10 mouse cellular contexts compared by ENCODE assay signal in the genomic region with DNA sequence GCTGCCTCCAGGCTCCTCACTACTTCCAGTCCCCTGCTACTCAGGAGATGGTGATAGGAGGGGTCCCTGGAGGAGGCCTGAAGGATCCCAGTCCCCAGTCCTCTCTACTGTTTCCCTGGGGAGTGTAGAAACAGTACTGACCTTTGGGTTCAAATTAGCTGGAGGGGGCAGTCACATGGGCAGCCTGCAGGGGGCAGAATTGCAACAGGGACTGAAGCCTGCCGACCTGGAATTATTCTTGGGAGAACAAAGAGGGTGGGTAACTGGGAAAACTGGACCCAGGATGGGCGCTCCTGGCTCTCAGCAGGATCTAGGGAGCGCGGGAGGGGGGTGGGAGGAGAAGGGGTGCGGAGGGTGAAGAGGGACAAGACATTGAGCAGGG. TPM values are rescaled to one million over a fixed set of nuclear protein-coding genes. Genes with fewer than 3 reads are reported as not detected.
A peak's percentile ranks its signal among the peaks of the same experiment; 100 is the strongest.
DNase-seq lines count a peak whose midpoint lies in the region; ATAC-seq and TF ChIP-seq lines count a peak whose summit lies in the region.
"Had no signal": no experiment of that assay in that cellular context is flagged by ENCODE, and none has a peak within 500 bp of the region (broad histone marks: within the 10 kb centered on the region; RNA-seq: fewer than 3 reads in every experiment).

No protein-coding gene starts in this region.

- H3K4me3 ChIP-seq in hindbrain, embryonic 15.5 days = peak overlapping the region; percentile 30
- H3K4me3 ChIP-seq in liver, embryonic 14.5 days (ENCODE audit: insufficient read depth in 1 of 2, low read depth in 2 of 2, low read length in 2 of 2) = no peak overlapping the region
- H3K4me3 ChIP-seq in neural tube, embryonic 12.5 days = peak overlapping the region; percentile 20; the same call in 1 of the 2 replicates

- H3K9me3 ChIP-seq in hindbrain, embryonic 15.5 days = no peaks in the 10 kb centered on the region
- no peaks in the 10 kb centered on the region for H3K9me3 ChIP-seq in liver, embryonic 14.5 days (ENCODE audit: control insufficient read depth, low read length)
- H3K9me3 ChIP-seq in neural tube, embryonic 12.5 days = no peaks in the 10 kb centered on the region

- peak overlapping the region; percentile 57 for H3K9ac ChIP-seq in hindbrain, embryonic 15.5 days
- no peak overlapping the region for H3K9ac ChIP-seq in liver, embryonic 14.5 days (replicated peaks)
- H3K9ac ChIP-seq in neural tube, embryonic 12.5 days = peak overlapping the region; percentile 69

- no peak for TF ChIP-seq EP300 in liver, embryonic 14.5 days (IDR thresholded peaks at IDR 0.05; ENCODE audit: low read depth)

- peak; percentile 75 for TF ChIP-seq CTCF in brain, embryonic 14.5 days (IDR thresholded peaks at IDR 0.05; ENCODE audit: borderline replicate concordance, extremely low read depth, insufficient read depth, insufficient read length)
- TF ChIP-seq CTCF in liver, embryonic 14.5 days (IDR thresholded peaks at IDR 0.05; ENCODE audit: low read depth) = peak; percentile 70

- peak overlapping the region; percentile 68; the same call in 1 of the 2 replicates for H3K27ac ChIP-seq in hindbrain, embryonic 15.5 days (replicated peaks)
- H3K27ac ChIP-seq in liver, embryonic 14.5 days = no peak overlapping the region
- H3K27ac ChIP-seq in neural tube, embryonic 12.5 days = no peak overlapping the region

- no peaks in the 10 kb centered on the region for H3K36me3 ChIP-seq in hindbrain, embryonic 15.5 days
- H3K36me3 ChIP-seq in liver, embryonic 14.5 days (replicated peaks; ENCODE audit: control insufficient read depth, insufficient read depth, low read depth) = no peaks in the 10 kb centered on the region
- no peaks in the 10 kb centered on the region for H3K36me3 ChIP-seq in neural tube, embryonic 12.5 days

- H3K27me3 ChIP-seq in hindbrain, embryonic 15.5 days = no peaks in the 10 kb centered on the region
- H3K27me3 ChIP-seq in liver, embryonic 14.5 days (ENCODE audit: control insufficient read depth, insufficient read depth, low read length) = no peaks in the 10 kb centered on the region
- no peaks in the 10 kb centered on the region for H3K27me3 ChIP-seq in neural tube, embryonic 12.5 days (replicated peaks)
- H3K27me3 ChIP-seq: Patski had no signal

- no peak for TF ChIP-seq POLR2A in brain, embryonic 14.5 days (IDR thresholded peaks at IDR 0.05; ENCODE audit: borderline replicate concordance, extremely low read depth, insufficient read depth, insufficient read length, poor library complexity, severe bottlenecking)

- 12% methylated on average over 5 of the region's 5 CpGs for WGBS in hindbrain, embryonic 15.5 days
- 18% methylated on average over 5 of the region's 5 CpGs for whole genome bisulfite sequencing in liver, embryonic 14.5 days (ENCODE audit: insufficient replicate concordance)
- 10% methylated on average over 5 of the region's 5 CpGs for WGBS in neural tube, embryonic 12.5 days

- DNase-seq in kidney, adult 18-20 months = peak; percentile 26
- DNase-seq in kidney, adult 11 months = no peak
- DNase-seq in brain, embryonic 14.5 days (ENCODE audit: low read depth) = peak; percentile 67
- DNase-seq in gastrocnemius, postnatal 10 days = peak; percentile 79
- DNase-seq in liver, embryonic 14.5 days (ENCODE audit: low read depth in 3 of 3, low spot score in 3 of 3) = no peak

- peaks cover 20% of the 10 kb centered on the region for H3K4me1 ChIP-seq in hindbrain, embryonic 15.5 days (replicated peaks)
- peaks cover 0 to 6% of the 10 kb centered on the region in 2 experiments; a peak in 1 of 4 replicates for H3K4me1 ChIP-seq in liver, embryonic 14.5 days (replicated peaks; ENCODE audit: control insufficient read depth in 2 of 2, insufficient read depth in 2 of 2, low read length in 1 of 2)
- H3K4me1 ChIP-seq in neural tube, embryonic 12.5 days = peaks cover 26% of the 10 kb centered on the region

- ATAC-seq in hindbrain, embryonic 15.5 days (ENCODE audit: low FRiP score, low read depth) = 0 out of 2 replicates have a peak, but pooled peaks have one; percentile 2
- no peak for ATAC-seq in liver, embryonic 14.5 days (ENCODE audit: insufficient read depth)
- ATAC-seq in neural tube, embryonic 12.5 days (ENCODE audit: low FRiP score, low read depth) = peak; percentile 10; the same call in 1 of the 2 replicates
- ATAC-seq in erythroblast, adult 5-6 weeks (replicated peaks; ENCODE audit: low FRiP score, poor library complexity, severe bottlenecking) = no peak

- H3K4me2 ChIP-seq in hindbrain, embryonic 15.5 days = peak overlapping the region; percentile 70
- H3K4me2 ChIP-seq in liver, embryonic 14.5 days (ENCODE audit: low read depth) = peak overlapping the region; percentile 29; the same call in 1 of the 2 replicates
- peak overlapping the region; percentile 67 for H3K4me2 ChIP-seq in neural tube, embryonic 12.5 days (replicated peaks)

RNA-seq across cellular contexts. Expression of a gene that starts 17.5 kb away (rescaled TPM):
- 0.68 and 1.9 TPM in 2 replicates for polyA plus RNA-seq in brain, embryonic 14.5 days (2012; rRNA removed)
- total RNA-seq in gastrocnemius, postnatal 10 days (2021) = over 10,000 TPM; 17,146 to 18,824 TPM
- 3.3 and 3.6 TPM in 2 replicates for polyA plus RNA-seq in hindbrain, embryonic 15.5 days (2015; fragmentation: Nextera tagmentation; extraction: Ambion mirVana)
- 0.10 and 0.15 TPM in 2 replicates for polyA plus RNA-seq in liver, embryonic 14.5 days (2012; rRNA removed)
- 0.17 TPM in 1 of 2 replicates, not detected in the other for polyA plus RNA-seq in liver, embryonic 14.5 days (2014; fragmentation: Nextera tagmentation; extraction: Ambion mirVana)
- 5.7 and 8.7 TPM in 2 replicates for polyA plus RNA-seq in neural tube, embryonic 12.5 days (2016; fragmentation: Nextera tagmentation; extraction: Ambion mirVana)
- total RNA-seq in erythroblast, adult 5-6 weeks (2015; ENCODE audit: low replicate concordance) = not detected in 2 replicates
- 2.0 TPM in 1 of 2 replicates, not detected in the other for total RNA-seq in erythroblast, adult 5-6 weeks (2017; ENCODE audit: low replicate concordance)
- total RNA-seq: layer of hippocampus, adult 18-20 months had no signal

RNA-seq across cellular contexts. Expression of a gene that starts 20.6 kb away (rescaled TPM):
- polyA plus RNA-seq in brain, embryonic 14.5 days (2012; rRNA removed) = 6.2 and 7.6 TPM in 2 replicates
- total RNA-seq in gastrocnemius, postnatal 10 days (2021) = 10 to 100 TPM; 14.4 to 24.4 TPM
- 4.5 and 7.6 TPM in 2 replicates for polyA plus RNA-seq in hindbrain, embryonic 15.5 days (2015; fragmentation: Nextera tagmentation; extraction: Ambion mirVana)
- 13.3 TPM in 2 replicates for polyA plus RNA-seq in liver, embryonic 14.5 days (2012; rRNA removed)
- 13.2 and 15.2 TPM in 2 replicates for polyA plus RNA-seq in liver, embryonic 14.5 days (2014; fragmentation: Nextera tagmentation; extraction: Ambion mirVana)
- polyA plus RNA-seq in neural tube, embryonic 12.5 days (2016; fragmentation: Nextera tagmentation; extraction: Ambion mirVana) = 15.6 and 18.4 TPM in 2 replicates
- 119 and 155 TPM in 2 replicates for total RNA-seq in erythroblast, adult 5-6 weeks (2015; ENCODE audit: low replicate concordance)
- total RNA-seq in erythroblast, adult 5-6 weeks (2017; ENCODE audit: low replicate concordance) = 98.7 and 120 TPM in 2 replicates

RNA-seq across cellular contexts. Expression of a gene that starts 39.6 kb away (rescaled TPM):
- 0.73 and 1.2 TPM in 2 replicates for polyA plus RNA-seq in brain, embryonic 14.5 days (2012; rRNA removed)
- over 10,000 TPM; 11,296 to 12,937 TPM for total RNA-seq in gastrocnemius, postnatal 10 days (2021)
- 0.79 and 1.4 TPM in 2 replicates for polyA plus RNA-seq in hindbrain, embryonic 15.5 days (2015; fragmentation: Nextera tagmentation; extraction: Ambion mirVana)
- polyA plus RNA-seq in liver, embryonic 14.5 days (2012; rRNA removed) = 1.7 and 2.1 TPM in 2 replicates
- 2.1 and 2.2 TPM in 2 replicates for polyA plus RNA-seq in liver, embryonic 14.5 days (2014; fragmentation: Nextera tagmentation; extraction: Ambion mirVana)
- polyA plus RNA-seq in neural tube, embryonic 12.5 days (2016; fragmentation: Nextera tagmentation; extraction: Ambion mirVana) = 3.3 and 4.6 TPM in 2 replicates
- 19.6 TPM in 1 of 2 replicates, not detected in the other for total RNA-seq in erythroblast, adult 5-6 weeks (2015; ENCODE audit: low replicate concordance)
- total RNA-seq in erythroblast, adult 5-6 weeks (2017; ENCODE audit: low replicate concordance) = 2.0 and 6.4 TPM in 2 replicates

RNA-seq across cellular contexts. Expression of a gene that starts 46.5 kb away (rescaled TPM):
- polyA plus RNA-seq in brain, embryonic 14.5 days (2012; rRNA removed) = 0.23 and 0.44 TPM in 2 replicates
- total RNA-seq in gastrocnemius, postnatal 10 days (2021) = under 1 TPM in 1 of 2 experiments, not detected in 1; 0.36 TPM
- polyA plus RNA-seq in hindbrain, embryonic 15.5 days (2015; fragmentation: Nextera tagmentation; extraction: Ambion mirVana) = not detected in 2 replicates
- 0.03 and 0.57 TPM in 2 replicates for polyA plus RNA-seq in liver, embryonic 14.5 days (2012; rRNA removed)
- not detected in 2 replicates for polyA plus RNA-seq in liver, embryonic 14.5 days (2014; fragmentation: Nextera tagmentation; extraction: Ambion mirVana)
- polyA plus RNA-seq in neural tube, embryonic 12.5 days (2016; fragmentation: Nextera tagmentation; extraction: Ambion mirVana) = 0.43 TPM in 1 of 2 replicates, not detected in the other
- not detected in 2 replicates for total RNA-seq in erythroblast, adult 5-6 weeks (2015; ENCODE audit: low replicate concordance)
- total RNA-seq in erythroblast, adult 5-6 weeks (2017; ENCODE audit: low replicate concordance) = not detected in 2 replicates
- total RNA-seq: layer of hippocampus, adult 18-20 months had no signal

RNA-seq across cellular contexts. Expression of a gene that starts 51.3 kb away (rescaled TPM):
- polyA plus RNA-seq in brain, embryonic 14.5 days (2012; rRNA removed) = 80.2 and 111 TPM in 2 replicates
- 1 to 10 TPM; 6.4 to 7.2 TPM for total RNA-seq in gastrocnemius, postnatal 10 days (2021)
- 21.1 and 21.6 TPM in 2 replicates for polyA plus RNA-seq in hindbrain, embryonic 15.5 days (2015; fragmentation: Nextera tagmentation; extraction: Ambion mirVana)
- 24.4 and 45.9 TPM in 2 replicates for polyA plus RNA-seq in liver, embryonic 14.5 days (2012; rRNA removed)
- polyA plus RNA-seq in liver, embryonic 14.5 days (2014; fragmentation: Nextera tagmentation; extraction: Ambion mirVana) = 11.1 and 14.4 TPM in 2 replicates
- 13.5 and 14.7 TPM in 2 replicates for polyA plus RNA-seq in neural tube, embryonic 12.5 days (2016; fragmentation: Nextera tagmentation; extraction: Ambion mirVana)
- not detected in 2 replicates for total RNA-seq in erythroblast, adult 5-6 weeks (2015; ENCODE audit: low replicate concordance)
- total RNA-seq in erythroblast, adult 5-6 weeks (2017; ENCODE audit: low replicate concordance) = 3.7 and 8.1 TPM in 2 replicates

Comparison
In these comparisons a context has a peak if more than half of its experiments do, and no peak if none do; other contexts are left out.
1. DNase-seq: peak in kidney, adult 18-20 months (single experiment), brain, embryonic 14.5 days (single experiment) and gastrocnemius, postnatal 10 days (single experiment); none in kidney, adult 11 months (single experiment) and liver, embryonic 14.5 days (0 of 3).
2. ATAC-seq: peak in hindbrain, embryonic 15.5 days (single experiment) and neural tube, embryonic 12.5 days (single experiment); none in liver, embryonic 14.5 days (single experiment) and erythroblast, adult 5-6 weeks (single experiment).
3. H3K4me3 ChIP-seq: peak in hindbrain, embryonic 15.5 days (single experiment) and neural tube, embryonic 12.5 days (single experiment); none in liver, embryonic 14.5 days (0 of 2).
4. Peak in every context shown above with its lines, with median percentiles within 50 percentile points of each other: H3K4me2 ChIP-seq.